Mouse (Mus musculus): ENCODE data around the gene Dhx29. TPM values are rescaled to one million over a fixed set of nuclear protein-coding genes. Genes with fewer than 3 reads are reported as not detected.
"Not testable (repeated sequence)": the region's sequence is repeated elsewhere in the genome, so short reads cannot be mapped to it uniquely, and the experiment has no call there.

The Dhx29 gene
- polyA plus RNA-seq, 1 experiment from 2014 or later = 35.5 TPM

GRCm38 (mm10) chr13:113000090-113000489 is 72.8 kb downstream of the Dhx29 start:
- Histone ChIP-seq H3K9me3 (replicated peaks; ENCODE audit: control insufficient read depth, low read length) (no peaks in the 10 kb centered on the region), H3K36me3 (replicated peaks; ENCODE audit: control insufficient read depth, insufficient read depth, low read depth, low read length) (no peaks in the 10 kb centered on the region), H3K4me3 (ENCODE audit: low read depth, low read length) (no peak overlapping the region), H3K9ac (replicated peaks; ENCODE audit: low read length) (no peak overlapping the region), H3K27ac (replicated peaks; ENCODE audit: low read depth, low read length) (no peak overlapping the region), H3K4me1 (ENCODE audit: control insufficient read depth, insufficient read depth, low read length) (no peaks in the 10 kb centered on the region; the same call in 1 of the 2 replicates), H3K27me3 (ENCODE audit: control insufficient read depth, insufficient read depth, low read length) (peaks cover 39% of the 10 kb centered on the region), H3K4me2 (ENCODE audit: low read depth, low read length) (no peak overlapping the region)
- ATAC-seq (replicated peaks; ENCODE audit: insufficient number of reproducible peaks, low FRiP score, low TSS enrichment, low read depth) = no peak
- DNase-seq (ENCODE audit: low spot score) = no peak
- 78% methylated on average over 3 of the region's 3 CpGs for WGBS

GRCm38 (mm10) chr13:113000576-113001318 is 73.5 kb downstream of the Dhx29 start:
- peak; percentile 33 for DNase-seq (ENCODE audit: low spot score)
- 0 out of 2 replicates have a peak, but pooled peaks have one; percentile 59 for ATAC-seq (replicated peaks; ENCODE audit: insufficient number of reproducible peaks, low FRiP score, low TSS enrichment, low read depth)
- Histone ChIP-seq H3K4me3 (ENCODE audit: low read depth, low read length) (no peak overlapping the region), H3K9ac (replicated peaks; ENCODE audit: low read length) (no peak overlapping the region), H3K4me2 (ENCODE audit: low read depth, low read length) (no peak overlapping the region), H3K27ac (replicated peaks; ENCODE audit: low read depth, low read length) (no peak overlapping the region), H3K36me3 (replicated peaks; ENCODE audit: control insufficient read depth, insufficient read depth, low read depth, low read length) (no peaks in the 10 kb centered on the region), H3K9me3 (replicated peaks; ENCODE audit: control insufficient read depth, low read length) (no peaks in the 10 kb centered on the region), H3K27me3 (ENCODE audit: control insufficient read depth, insufficient read depth, low read length) (peaks cover 34% of the 10 kb centered on the region), H3K4me1 (ENCODE audit: control insufficient read depth, insufficient read depth, low read length) (no peaks in the 10 kb centered on the region; the same call in 1 of the 2 replicates)
- WGBS = 62% methylated on average over 9 of the region's 9 CpGs

- Histone ChIP-seq H3K4me2 (ENCODE audit: low read depth, low read length) (no peak overlapping the region), H3K4me1 (ENCODE audit: control insufficient read depth, insufficient read depth, low read length) (no peaks in the 10 kb centered on the region), H3K9ac (replicated peaks; ENCODE audit: low read length) (no peak overlapping the region), H3K27ac (replicated peaks; ENCODE audit: low read depth, low read length) (no peak overlapping the region), H3K4me3 (ENCODE audit: low read depth, low read length) (no peak overlapping the region), H3K27me3 (ENCODE audit: control insufficient read depth, insufficient read depth, low read length) (no peaks in the 10 kb centered on the region), H3K36me3 (replicated peaks; ENCODE audit: control insufficient read depth, insufficient read depth, low read depth, low read length) (no peaks in the 10 kb centered on the region), H3K9me3 (replicated peaks; ENCODE audit: control insufficient read depth, low read length) (no peaks in the 10 kb centered on the region)
- 79% methylated on average over 6 of the region's 6 CpGs for WGBS
- ATAC-seq (replicated peaks; ENCODE audit: insufficient number of reproducible peaks, low FRiP score, low TSS enrichment, low read depth) (no peak), DNase-seq (ENCODE audit: low spot score) (no peak)
Measured at GRCm38 (mm10) chr13:113012683-113013082, 85.4 kb downstream of the Dhx29 start.

GRCm38 (mm10) chr13:113013174-113013953 is 86.1 kb downstream of the Dhx29 start:
- H3K4me3 ChIP-seq (ENCODE audit: low read depth, low read length); H3K4me2 ChIP-seq (ENCODE audit: low read depth, low read length): not testable (repeated sequence)
- WGBS = 58% methylated on average over 18 of the region's 20 CpGs

More at GRCm38 (mm10) chr13:113013174-113013953, 86.1 kb downstream of the Dhx29 start:
- H3K9me3 ChIP-seq (replicated peaks; ENCODE audit: control insufficient read depth, low read length); H3K27me3 ChIP-seq (ENCODE audit: control insufficient read depth, insufficient read depth, low read length); H3K27ac ChIP-seq (replicated peaks; ENCODE audit: low read depth, low read length); H3K4me1 ChIP-seq (ENCODE audit: control insufficient read depth, insufficient read depth, low read length); DNase-seq (ENCODE audit: low spot score); H3K9ac ChIP-seq (replicated peaks; ENCODE audit: low read length); H3K36me3 ChIP-seq (replicated peaks; ENCODE audit: control insufficient read depth, insufficient read depth, low read depth, low read length); ATAC-seq (replicated peaks; ENCODE audit: insufficient number of reproducible peaks, low FRiP score, low TSS enrichment, low read depth): not testable (repeated sequence)

Other genes with a start within 250 kb of the Dhx29 start
- 25.0 and 26.9 TPM in 2 replicates for gene Plpp1, start 126.7 kb upstream of the Dhx29 start, polyA plus RNA-seq (2014; fragmentation: Nextera tagmentation; extraction: Ambion mirVana)
- gene Mtrex, start 56 bp upstream of the Dhx29 start, polyA plus RNA-seq (2014; fragmentation: Nextera tagmentation; extraction: Ambion mirVana) = 106 and 121 TPM in 2 replicates
- 0.17 and 0.66 TPM in 2 replicates for gene Ccno, start 60.3 kb downstream of the Dhx29 start, polyA plus RNA-seq (2014; fragmentation: Nextera tagmentation; extraction: Ambion mirVana)
- gene Mcidas, start 66.4 kb downstream of the Dhx29 start, polyA plus RNA-seq (2014; fragmentation: Nextera tagmentation; extraction: Ambion mirVana) = not detected in 2 replicates
- gene Cdc20b, start 107.7 kb downstream of the Dhx29 start, polyA plus RNA-seq (2014; fragmentation: Nextera tagmentation; extraction: Ambion mirVana) = 0.14 TPM in 1 of 2 replicates, not detected in the other
- gene Gpx8, start 119.0 kb downstream of the Dhx29 start, polyA plus RNA-seq (2014; fragmentation: Nextera tagmentation; extraction: Ambion mirVana) = 142 and 155 TPM in 2 replicates
- gene Gzma, start 173.5 kb downstream of the Dhx29 start, polyA plus RNA-seq (2014; fragmentation: Nextera tagmentation; extraction: Ambion mirVana) = not detected in 2 replicates